Mouse (Mus musculus): Measurements from ENCODE around the gene Cnp.
"Not testable (repeated sequence)": the region's sequence is repeated elsewhere in the genome, so short reads cannot be mapped to it uniquely, and the experiment has no call there.

Cnp gene

GRCm38 (mm10) chr11:100588462-100588861, 13.8 kb downstream of the Cnp start:
- DNase-seq (ENCODE audit: low spot score): no peak

GRCm38 (mm10) chr11:100592346-100593046, 17.8 kb downstream of the Cnp start:
- no peak for DNase-seq (ENCODE audit: low spot score)

GRCm38 (mm10) chr11:100594608-100595007, 19.9 kb downstream of the Cnp start:
- DNase-seq (ENCODE audit: low spot score): no peak

GRCm38 (mm10) chr11:100595533-100595932, 20.8 kb downstream of the Cnp start:
- DNase-seq (ENCODE audit: low spot score): no peak

- no peak for DNase-seq (ENCODE audit: low spot score)
Measured at GRCm38 (mm10) chr11:100598074-100598473, 23.4 kb downstream of the Cnp start.

GRCm38 (mm10) chr11:100601372-100601771, 26.7 kb downstream of the Cnp start:
- no peak for DNase-seq (ENCODE audit: low spot score)

- DNase-seq (ENCODE audit: low spot score): no peak
Measured at GRCm38 (mm10) chr11:100603155-100603554, 28.5 kb downstream of the Cnp start.

GRCm38 (mm10) chr11:100603813-100604212, 29.1 kb downstream of the Cnp start:
- no peak for DNase-seq (ENCODE audit: low spot score)

GRCm38 (mm10) chr11:100604321-100605005, 29.8 kb downstream of the Cnp start:
- DNase-seq (ENCODE audit: low spot score): no peak

- no peak for DNase-seq (ENCODE audit: low spot score)
Measured at GRCm38 (mm10) chr11:100605451-100605850, 30.7 kb downstream of the Cnp start.

GRCm38 (mm10) chr11:100607121-100607520, 32.4 kb downstream of the Cnp start:
- no peak for DNase-seq (ENCODE audit: low spot score)

GRCm38 (mm10) chr11:100608796-100609195, 34.1 kb downstream of the Cnp start:
- DNase-seq (ENCODE audit: low spot score): no peak

- no peak for DNase-seq (ENCODE audit: low spot score)
Measured at GRCm38 (mm10) chr11:100609355-100609996, 34.8 kb downstream of the Cnp start.

- no peak for DNase-seq (ENCODE audit: low spot score)
Measured at GRCm38 (mm10) chr11:100609997-100610680, 35.4 kb downstream of the Cnp start.

GRCm38 (mm10) chr11:100611627-100612026, 36.9 kb downstream of the Cnp start:
- DNase-seq (ENCODE audit: low spot score): no peak

GRCm38 (mm10) chr11:100613241-100613640, 38.5 kb downstream of the Cnp start:
- no peak for DNase-seq (ENCODE audit: low spot score)

- no peak for DNase-seq (ENCODE audit: low spot score)
Measured at GRCm38 (mm10) chr11:100616332-100616731, 41.6 kb downstream of the Cnp start.

- DNase-seq (ENCODE audit: low spot score): not testable (repeated sequence)
Measured at GRCm38 (mm10) chr11:100616836-100617235, 42.1 kb downstream of the Cnp start.

GRCm38 (mm10) chr11:100617480-100617879, 42.8 kb downstream of the Cnp start:
- DNase-seq (ENCODE audit: low spot score): no peak

GRCm38 (mm10) chr11:100618761-100619484, 44.2 kb downstream of the Cnp start, which contains the start of gene Nkiras2:
TSS of gene Nkiras2 (plus strand) at chr11:100619244.
- no peak for DNase-seq (ENCODE audit: low spot score)

- peak; percentile 92 for DNase-seq (ENCODE audit: low spot score)
Measured at GRCm38 (mm10) chr11:100619485-100619975, 44.8 kb downstream of the Cnp start.

GRCm38 (mm10) chr11:100619982-100620381, 45.3 kb downstream of the Cnp start, which contains the start of gene Dnajc7:
TSS of gene Dnajc7 (minus strand) at chr11:100620168.
- DNase-seq (ENCODE audit: low spot score): no peak

Data from layer of hippocampus, adult 9-10 months (tissue).